Mouse (Mus musculus): Measurements from ENCODE around the gene Akap4.

The Akap4 gene

DNA sequence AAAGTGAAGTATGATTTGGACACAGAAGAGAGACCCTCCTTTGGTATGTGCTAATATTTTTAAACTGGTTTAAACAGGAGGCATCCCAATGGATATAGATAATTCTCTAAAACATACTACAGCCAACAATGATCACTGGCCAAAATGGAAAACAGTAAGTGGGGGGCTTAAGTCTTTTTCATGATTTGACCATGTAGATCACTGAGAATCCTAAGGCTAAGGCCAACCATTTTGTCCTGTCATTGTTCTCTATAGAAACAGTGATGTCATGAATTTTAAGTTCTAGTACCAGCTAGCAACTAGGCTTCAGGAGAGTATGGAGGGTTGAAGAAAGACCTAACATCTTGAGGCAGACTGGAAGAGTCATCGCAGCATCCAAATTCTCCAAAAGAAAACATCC is at the start of gene Akap4:
Gene Akap4, plus strand, starts transcription at position 301 of the 400 bp plus-strand sequence.
- no peak for DNase-seq (ENCODE audit: low spot score)

- DNase-seq (ENCODE audit: low spot score), result no peak
These were observed 25.8 kb upstream of the Akap4 start, which contains the start of gene Ccnb3 for GRCm38 (mm10) chrX:7041519-7041918. Gene Ccnb3, minus strand, starts transcription at chrX:7041619.

GRCm38 (mm10) chrX:7057056-7057455 is 10.3 kb upstream of the Akap4 start:
- DNase-seq (ENCODE audit: low spot score), result no peak

GRCm38 (mm10) chrX:7057634-7058033 is 9.7 kb upstream of the Akap4 start:
- DNase-seq (ENCODE audit: low spot score), result no peak

DNA sequence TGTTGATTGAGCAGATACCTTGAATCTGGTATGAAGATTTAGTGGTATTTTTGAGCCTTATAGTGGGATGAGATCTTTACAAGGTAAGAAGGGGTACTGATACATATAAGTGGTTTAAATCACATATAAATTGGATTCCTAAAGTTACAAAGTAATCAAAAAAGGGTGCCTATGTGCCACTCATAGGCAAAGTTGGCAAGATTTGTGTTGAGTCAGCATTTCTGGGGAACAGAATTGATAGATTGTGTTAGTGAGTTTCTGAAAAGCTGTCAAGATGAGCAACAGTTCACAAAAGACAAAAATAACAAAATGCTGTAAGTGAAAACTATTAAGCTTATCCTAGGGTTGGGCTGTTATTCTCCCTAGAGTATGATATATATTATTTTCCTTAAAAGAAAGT is 3.2 kb upstream of the Akap4 start:
- no peak for DNase-seq (ENCODE audit: low spot score)

- no peak for DNase-seq (ENCODE audit: low spot score)
These were observed 683 bp downstream of the Akap4 start for GRCm38 (mm10) chrX:7068002-7068401.

GRCm38 (mm10) chrX:7079820-7080429 is 12.6 kb downstream of the Akap4 start:
- no peak for DNase-seq (ENCODE audit: low spot score)

- DNase-seq (ENCODE audit: low spot score), result no peak
These were observed 18.6 kb downstream of the Akap4 start for GRCm38 (mm10) chrX:7085878-7086277.

DNA sequence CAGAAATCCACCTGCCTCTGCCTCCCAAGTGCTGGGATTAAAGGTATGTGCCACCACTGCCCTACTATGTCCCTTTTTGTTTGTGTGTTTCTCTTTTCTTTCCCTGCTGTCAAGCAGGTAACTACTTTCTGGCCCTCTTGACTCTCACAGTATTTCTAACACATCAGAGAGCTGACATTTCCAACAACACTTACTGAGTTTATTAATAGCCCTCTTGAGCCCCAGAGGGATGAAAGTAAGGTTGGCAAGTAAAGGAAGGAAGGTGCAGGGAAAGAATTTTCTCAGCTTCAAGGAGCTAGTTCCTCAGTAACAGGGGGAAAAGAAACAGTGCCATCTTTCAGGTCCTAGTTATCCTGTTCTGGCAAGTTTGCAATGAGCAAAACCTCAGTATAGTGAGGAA is 23.0 kb downstream of the Akap4 start:
- no peak for DNase-seq (ENCODE audit: low spot score)

GRCm38 (mm10) chrX:7102280-7102679 is 35.0 kb downstream of the Akap4 start:
- no peak for DNase-seq (ENCODE audit: low spot score)

DNA sequence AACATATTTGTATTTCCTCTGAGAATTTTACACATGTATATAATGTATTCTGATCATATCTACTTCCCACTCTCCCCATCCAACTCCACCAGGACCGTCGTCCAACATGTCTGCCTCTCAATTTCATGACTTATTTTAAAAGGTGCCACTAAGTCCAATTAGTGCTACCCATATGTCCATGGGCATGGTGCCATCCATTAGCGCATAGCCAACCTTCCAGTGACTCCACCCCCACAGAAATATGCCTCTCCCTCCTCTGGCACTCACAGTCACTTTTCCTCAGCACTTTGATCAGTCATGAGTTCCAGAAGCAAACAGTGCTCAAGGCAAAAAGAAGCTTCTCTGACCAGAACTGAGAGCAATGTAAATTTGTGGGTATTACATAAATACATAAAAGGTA is 47.6 kb downstream of the Akap4 start:
- no peak for DNase-seq (ENCODE audit: low spot score)

DNA sequence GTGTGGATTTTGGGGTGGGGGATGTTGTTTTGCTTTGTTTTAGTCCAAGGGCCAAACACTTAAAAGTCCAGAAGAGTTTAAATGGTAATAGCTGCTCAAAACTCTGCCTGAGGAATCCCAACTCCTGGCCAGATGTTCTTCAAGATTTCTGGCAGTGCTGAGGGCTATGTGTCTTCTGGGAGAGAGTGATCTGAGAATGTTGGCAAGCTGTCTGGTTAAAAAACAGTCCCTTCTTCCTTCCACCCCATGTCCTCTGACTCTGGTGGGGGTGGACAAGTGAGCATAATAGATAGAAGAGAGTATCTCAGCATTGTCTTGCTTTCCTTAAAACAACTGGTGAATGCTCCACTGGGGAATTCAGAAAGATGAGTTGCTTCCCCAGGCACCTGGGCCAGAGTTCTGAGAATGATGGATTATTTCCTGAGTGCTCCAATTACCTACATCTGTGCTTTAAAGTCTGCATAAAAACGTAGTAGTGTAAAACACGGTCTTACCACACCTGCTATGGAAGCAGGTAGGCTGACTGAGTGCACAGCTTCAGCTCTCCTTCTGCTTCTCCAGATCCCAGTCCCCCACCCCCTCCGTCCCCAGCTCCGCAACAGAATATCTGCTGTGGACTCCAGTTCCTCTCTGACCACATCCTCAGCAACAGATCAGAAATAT is 54.4 kb downstream of the Akap4 start:
- no peak for DNase-seq (ENCODE audit: low spot score)

Data from adipocyte (in vitro differentiated cells).